9 mouse cellular contexts compared by ENCODE assay signal in the genomic region with DNA sequence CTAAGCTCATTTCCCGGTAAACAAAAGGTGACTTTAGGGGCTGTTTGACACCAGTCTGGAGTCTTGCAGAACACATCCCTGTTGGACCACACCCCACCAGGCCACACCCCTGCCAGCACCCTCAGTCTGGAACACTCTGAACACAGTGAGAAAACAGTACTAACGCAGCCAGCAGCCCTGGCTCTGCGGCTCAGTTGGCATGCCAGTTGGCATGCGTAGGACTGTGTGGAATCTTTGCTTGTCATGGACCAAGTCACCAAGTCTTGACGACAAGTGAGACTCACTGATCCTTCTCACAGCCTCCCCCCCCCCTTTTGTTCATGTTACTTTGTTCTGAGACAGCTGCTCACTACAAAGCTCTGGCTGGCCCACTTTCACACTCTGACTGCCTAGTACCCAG. TPM values are rescaled to one million over a fixed set of nuclear protein-coding genes. Genes with fewer than 3 reads are reported as not detected.
A peak's percentile ranks its signal among the peaks of the same experiment; 100 is the strongest.
DNase-seq lines count a peak whose midpoint lies in the region; ATAC-seq and TF ChIP-seq lines count a peak whose summit lies in the region.
"Had no signal": no experiment of that assay in that cellular context is flagged by ENCODE, and none has a peak within 500 bp of the region (broad histone marks: within the 10 kb centered on the region; RNA-seq: fewer than 3 reads in every experiment).

No protein-coding gene starts in this region.

- no peak for TF ChIP-seq CTCF in midbrain, postnatal 0 days (IDR thresholded peaks at IDR 0.05)

- no peak overlapping the region for H3K4me2 ChIP-seq in forebrain, embryonic 14.5 days (ENCODE audit: low read length)
- H3K4me2 ChIP-seq in forebrain, embryonic 12.5 days = no peak overlapping the region
- H3K4me2 ChIP-seq in midbrain, postnatal 0 days (ENCODE audit: low read depth, low read length, poor library complexity, severe bottlenecking) = no peak overlapping the region
- no peak overlapping the region for H3K4me2 ChIP-seq in midbrain, embryonic 15.5 days
- H3K4me2 ChIP-seq in intestine, embryonic 16.5 days (ENCODE audit: low read depth, low read length) = no peak overlapping the region
- H3K4me2 ChIP-seq: neural tube, embryonic 12.5 days had no signal

- H3K27ac ChIP-seq in forebrain, embryonic 14.5 days (ENCODE audit: low read depth, low read length) = no peak overlapping the region
- H3K27ac ChIP-seq in forebrain, embryonic 12.5 days = no peak overlapping the region
- H3K27ac ChIP-seq in midbrain, postnatal 0 days (ENCODE audit: low read depth, low read length) = no peak overlapping the region
- H3K27ac ChIP-seq in midbrain, embryonic 15.5 days = no peak overlapping the region
- H3K27ac ChIP-seq in intestine, embryonic 16.5 days (ENCODE audit: low read length) = peak overlapping the region; percentile 23; the same call in 1 of the 2 replicates
- H3K27ac ChIP-seq: neural tube, embryonic 12.5 days had no signal

- no peak overlapping the region for H3K9ac ChIP-seq in forebrain, embryonic 14.5 days (ENCODE audit: low read length)
- H3K9ac ChIP-seq in forebrain, embryonic 12.5 days = no peak overlapping the region
- no peak overlapping the region for H3K9ac ChIP-seq in midbrain, postnatal 0 days (replicated peaks; ENCODE audit: low read length, poor library complexity, severe bottlenecking)
- no peak overlapping the region for H3K9ac ChIP-seq in midbrain, embryonic 15.5 days
- H3K9ac ChIP-seq in intestine, embryonic 16.5 days (ENCODE audit: low read depth, low read length) = no peak overlapping the region
- H3K9ac ChIP-seq: neural tube, embryonic 12.5 days had no signal

- H3K4me3 ChIP-seq in forebrain, embryonic 14.5 days (ENCODE audit: low read depth, low read length) = no peak overlapping the region
- H3K4me3 ChIP-seq in forebrain, embryonic 12.5 days (replicated peaks) = no peak overlapping the region
- no peak overlapping the region for H3K4me3 ChIP-seq in midbrain, postnatal 0 days (ENCODE audit: low read depth, low read length)
- H3K4me3 ChIP-seq in midbrain, embryonic 15.5 days = no peak overlapping the region
- no peak overlapping the region for H3K4me3 ChIP-seq in intestine, embryonic 16.5 days (ENCODE audit: low read length)
- H3K4me3 ChIP-seq: neural tube, embryonic 12.5 days had no signal

- no peaks in the 10 kb centered on the region for H3K9me3 ChIP-seq in forebrain, embryonic 14.5 days (replicated peaks; ENCODE audit: control insufficient read depth, low read length)
- H3K9me3 ChIP-seq in forebrain, embryonic 12.5 days = no peaks in the 10 kb centered on the region; the same call in 1 of the 2 replicates
- H3K9me3 ChIP-seq in midbrain, postnatal 0 days (ENCODE audit: low read length) = no peaks in the 10 kb centered on the region
- no peaks in the 10 kb centered on the region for H3K9me3 ChIP-seq in midbrain, embryonic 15.5 days
- no peaks in the 10 kb centered on the region for H3K9me3 ChIP-seq in intestine, embryonic 16.5 days (ENCODE audit: control insufficient read depth, low read length)

- DNase-seq in forebrain, embryonic 14.5 days (ENCODE audit: low spot score) = peak; percentile 49
- peak; percentile 49 for DNase-seq in midbrain, postnatal 0 days (ENCODE audit: low spot score)
- peak; percentile 72 for DNase-seq in lung, postnatal 36 days
- no peak for DNase-seq in spleen, postnatal 10 days (ENCODE audit: low spot score in 2 of 2)
- no peak for DNase-seq in B cell, adult 2 months

- H3K36me3 ChIP-seq in forebrain, embryonic 14.5 days (ENCODE audit: control insufficient read depth, insufficient read depth, low read length) = no peaks in the 10 kb centered on the region
- H3K36me3 ChIP-seq in forebrain, embryonic 12.5 days (replicated peaks) = no peaks in the 10 kb centered on the region
- H3K36me3 ChIP-seq in midbrain, postnatal 0 days (ENCODE audit: insufficient read depth, low read length) = no peaks in the 10 kb centered on the region
- no peaks in the 10 kb centered on the region for H3K36me3 ChIP-seq in midbrain, embryonic 15.5 days (replicated peaks)
- H3K36me3 ChIP-seq in intestine, embryonic 16.5 days (ENCODE audit: control insufficient read depth, insufficient read depth, low read length) = no peaks in the 10 kb centered on the region
- H3K36me3 ChIP-seq: neural tube, embryonic 12.5 days had no signal

- WGBS in forebrain, embryonic 14.5 days = 58% methylated on average over 5 of the region's 5 CpGs
- WGBS in forebrain, embryonic 12.5 days = 64% methylated on average over 5 of the region's 5 CpGs
- WGBS in midbrain, postnatal 0 days = 66% methylated on average over 5 of the region's 5 CpGs
- 63% methylated on average over 5 of the region's 5 CpGs for WGBS in midbrain, embryonic 15.5 days
- WGBS in intestine, embryonic 16.5 days = 67% methylated on average over 5 of the region's 5 CpGs

- H3K27me3 ChIP-seq in forebrain, embryonic 14.5 days (replicated peaks; ENCODE audit: control insufficient read depth, insufficient read depth, low read length) = no peaks in the 10 kb centered on the region
- H3K27me3 ChIP-seq in forebrain, embryonic 12.5 days = no peaks in the 10 kb centered on the region
- H3K27me3 ChIP-seq in midbrain, postnatal 0 days (ENCODE audit: insufficient read depth, low read length) = no peaks in the 10 kb centered on the region
- no peaks in the 10 kb centered on the region for H3K27me3 ChIP-seq in midbrain, embryonic 15.5 days (replicated peaks)
- no peaks in the 10 kb centered on the region for H3K27me3 ChIP-seq in intestine, embryonic 16.5 days (replicated peaks; ENCODE audit: control insufficient read depth, insufficient read depth, low read length)
- H3K27me3 ChIP-seq: neural tube, embryonic 12.5 days had no signal

- peak; percentile 50; the same call in 1 of the 2 replicates for ATAC-seq in forebrain, embryonic 14.5 days
- ATAC-seq in forebrain, embryonic 12.5 days (ENCODE audit: low FRiP score) = no peak
- no peak for ATAC-seq in midbrain, postnatal 0 days (ENCODE audit: low FRiP score)
- ATAC-seq in midbrain, embryonic 15.5 days (replicated peaks) = no peak
- peak; percentile 54; the same call in 1 of the 2 replicates for ATAC-seq in intestine, embryonic 16.5 days

- no peaks in the 10 kb centered on the region for H3K4me1 ChIP-seq in forebrain, embryonic 14.5 days (ENCODE audit: control insufficient read depth, insufficient read depth, low read length)
- no peaks in the 10 kb centered on the region for H3K4me1 ChIP-seq in forebrain, embryonic 12.5 days
- H3K4me1 ChIP-seq in midbrain, postnatal 0 days (ENCODE audit: insufficient read depth, low read length) = no peaks in the 10 kb centered on the region
- H3K4me1 ChIP-seq in midbrain, embryonic 15.5 days = no peaks in the 10 kb centered on the region
- peaks cover 6% of the 10 kb centered on the region for H3K4me1 ChIP-seq in intestine, embryonic 16.5 days (ENCODE audit: control insufficient read depth, insufficient read depth, low read length)
- H3K4me1 ChIP-seq: neural tube, embryonic 12.5 days had no signal

RNA-seq across cellular contexts. Expression of gene Lsm4, which starts 6.0 kb away (rescaled TPM):
- polyA plus RNA-seq in forebrain, embryonic 14.5 days (2014; fragmentation: Nextera tagmentation; extraction: Ambion mirVana) = 200 and 220 TPM in 2 replicates
- polyA plus RNA-seq in forebrain, embryonic 12.5 days (2016; fragmentation: Nextera tagmentation; extraction: Ambion mirVana) = 259 and 275 TPM in 2 replicates
- 140 and 312 TPM in 2 replicates for total RNA-seq in midbrain, postnatal 0 days (2014; rRNA removed)
- 157 and 169 TPM in 2 replicates for polyA plus RNA-seq in midbrain, postnatal 0 days (2015; fragmentation: Nextera tagmentation; extraction: Ambion mirVana)
- 175 and 193 TPM in 2 replicates for polyA plus RNA-seq in midbrain, embryonic 15.5 days (2015; fragmentation: Nextera tagmentation; extraction: Ambion mirVana)
- polyA plus RNA-seq in intestine, embryonic 16.5 days (2015; fragmentation: Nextera tagmentation; extraction: Ambion mirVana) = 228 and 246 TPM in 2 replicates

RNA-seq across cellular contexts. Expression of gene Pgpep1, which starts 6.9 kb away (rescaled TPM):
- 85.7 and 101 TPM in 2 replicates for polyA plus RNA-seq in forebrain, embryonic 14.5 days (2014; fragmentation: Nextera tagmentation; extraction: Ambion mirVana)
- 69.3 and 70.4 TPM in 2 replicates for polyA plus RNA-seq in forebrain, embryonic 12.5 days (2016; fragmentation: Nextera tagmentation; extraction: Ambion mirVana)
- total RNA-seq in midbrain, postnatal 0 days (2014; rRNA removed) = 40.2 and 60.6 TPM in 2 replicates
- polyA plus RNA-seq in midbrain, postnatal 0 days (2015; fragmentation: Nextera tagmentation; extraction: Ambion mirVana) = 37.6 and 50.6 TPM in 2 replicates
- 70.1 and 74.5 TPM in 2 replicates for polyA plus RNA-seq in midbrain, embryonic 15.5 days (2015; fragmentation: Nextera tagmentation; extraction: Ambion mirVana)
- polyA plus RNA-seq in intestine, embryonic 16.5 days (2015; fragmentation: Nextera tagmentation; extraction: Ambion mirVana) = 88.3 and 101 TPM in 2 replicates

RNA-seq across cellular contexts. Expression of gene Jund, which starts 31.7 kb away (rescaled TPM):
- 87.2 and 94.0 TPM in 2 replicates for polyA plus RNA-seq in forebrain, embryonic 14.5 days (2014; fragmentation: Nextera tagmentation; extraction: Ambion mirVana)
- 153 and 165 TPM in 2 replicates for polyA plus RNA-seq in forebrain, embryonic 12.5 days (2016; fragmentation: Nextera tagmentation; extraction: Ambion mirVana)
- total RNA-seq in midbrain, postnatal 0 days (2014; rRNA removed) = 470 and 553 TPM in 2 replicates
- 91.0 and 99.3 TPM in 2 replicates for polyA plus RNA-seq in midbrain, postnatal 0 days (2015; fragmentation: Nextera tagmentation; extraction: Ambion mirVana)
- polyA plus RNA-seq in midbrain, embryonic 15.5 days (2015; fragmentation: Nextera tagmentation; extraction: Ambion mirVana) = 83.0 and 94.4 TPM in 2 replicates
- polyA plus RNA-seq in intestine, embryonic 16.5 days (2015; fragmentation: Nextera tagmentation; extraction: Ambion mirVana) = 37.3 and 52.2 TPM in 2 replicates

RNA-seq across cellular contexts. Expression of gene Gdf15, which starts 34.8 kb away (rescaled TPM):
- polyA plus RNA-seq in forebrain, embryonic 14.5 days (2014; fragmentation: Nextera tagmentation; extraction: Ambion mirVana) = 0.16 and 0.20 TPM in 2 replicates
- polyA plus RNA-seq in forebrain, embryonic 12.5 days (2016; fragmentation: Nextera tagmentation; extraction: Ambion mirVana) = 0.14 TPM in 1 of 2 replicates, not detected in the other
- total RNA-seq in midbrain, postnatal 0 days (2014; rRNA removed) = 0.22 and 1.8 TPM in 2 replicates
- 0.26 and 0.32 TPM in 2 replicates for polyA plus RNA-seq in midbrain, postnatal 0 days (2015; fragmentation: Nextera tagmentation; extraction: Ambion mirVana)
- 0.13 and 0.19 TPM in 2 replicates for polyA plus RNA-seq in midbrain, embryonic 15.5 days (2015; fragmentation: Nextera tagmentation; extraction: Ambion mirVana)
- polyA plus RNA-seq in intestine, embryonic 16.5 days (2015; fragmentation: Nextera tagmentation; extraction: Ambion mirVana) = 3.6 and 3.7 TPM in 2 replicates
- polyA plus RNA-seq: neural tube, embryonic 12.5 days had no signal

RNA-seq across cellular contexts. Expression of gene Iqcn, which starts 36.2 kb away (rescaled TPM):
- polyA plus RNA-seq in forebrain, embryonic 14.5 days (2014; fragmentation: Nextera tagmentation; extraction: Ambion mirVana) = 0.06 and 0.10 TPM in 2 replicates
- polyA plus RNA-seq in forebrain, embryonic 12.5 days (2016; fragmentation: Nextera tagmentation; extraction: Ambion mirVana) = 0.04 and 0.10 TPM in 2 replicates
- total RNA-seq in midbrain, postnatal 0 days (2014; rRNA removed) = 0.22 TPM in 1 of 2 replicates, not detected in the other
- 0.06 and 0.07 TPM in 2 replicates for polyA plus RNA-seq in midbrain, postnatal 0 days (2015; fragmentation: Nextera tagmentation; extraction: Ambion mirVana)
- polyA plus RNA-seq in midbrain, embryonic 15.5 days (2015; fragmentation: Nextera tagmentation; extraction: Ambion mirVana) = 0.05 and 0.14 TPM in 2 replicates
- polyA plus RNA-seq in intestine, embryonic 16.5 days (2015; fragmentation: Nextera tagmentation; extraction: Ambion mirVana) = not detected in 2 replicates

Comparison
In these comparisons a context has a peak if more than half of its experiments do, and no peak if none do; other contexts are left out.
1. ATAC-seq: peak in forebrain, embryonic 14.5 days (single experiment) and intestine, embryonic 16.5 days (single experiment); none in forebrain, embryonic 12.5 days (single experiment), midbrain, postnatal 0 days (single experiment) and midbrain, embryonic 15.5 days (single experiment).
2. DNase-seq: peak in forebrain, embryonic 14.5 days (single experiment), midbrain, postnatal 0 days (single experiment) and lung, postnatal 36 days (single experiment); none in spleen, postnatal 10 days (0 of 2) and B cell, adult 2 months (0 of 2).